Mouse (Mus musculus): ENCODE results near the gene Dmwd. TPM values are rescaled to one million over a fixed set of nuclear protein-coding genes. Genes with fewer than 3 reads are reported as not detected.

Dmwd gene
- polyA plus RNA-seq, 1 experiment from 2014 or later, result 12.6 TPM

DNA sequence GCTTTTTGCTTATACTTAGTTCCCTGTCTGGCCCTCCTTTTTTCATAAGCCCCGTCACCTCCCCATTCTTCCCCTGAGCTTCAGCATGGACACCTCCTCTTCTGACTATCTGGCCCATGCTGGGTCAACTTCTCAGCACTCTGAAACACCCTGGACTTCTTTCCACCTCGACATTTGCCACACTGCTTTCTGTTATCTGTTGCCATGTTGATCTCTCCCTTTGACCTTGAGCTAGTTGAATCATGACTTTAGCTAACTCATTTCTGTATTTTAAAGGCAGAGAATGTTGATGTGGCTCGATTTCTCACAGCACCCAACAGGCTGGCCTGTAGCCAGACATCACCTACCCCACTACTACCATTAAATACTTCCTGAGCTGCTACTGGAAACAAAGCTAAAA, 31.4 kb downstream of the Dmwd start:
- peaks cover 4% of the 10 kb centered on the region for H3K9me3 ChIP-seq (replicated peaks; ENCODE audit: control insufficient read depth, low read length)
- no peak overlapping the region for H3K27ac ChIP-seq (ENCODE audit: low read length)
- H3K36me3 ChIP-seq (ENCODE audit: control insufficient read depth, insufficient read depth), result no peaks in the 10 kb centered on the region
- WGBS, result 37% methylated on average over 3 of the region's 3 CpGs
- no peak overlapping the region for H3K4me3 ChIP-seq (ENCODE audit: low read length)
- H3K27me3 ChIP-seq (ENCODE audit: control insufficient read depth, insufficient read depth, low read length), result no peaks in the 10 kb centered on the region
- peaks cover 3% of the 10 kb centered on the region; the same call in 1 of the 2 replicates for H3K4me1 ChIP-seq (ENCODE audit: control insufficient read depth, insufficient read depth, low read length)
- no peak overlapping the region for H3K4me2 ChIP-seq (ENCODE audit: low read depth, low read length)
- H3K9ac ChIP-seq (ENCODE audit: low read length), result no peak overlapping the region
- no peak for ATAC-seq (replicated peaks; ENCODE audit: extremely low read depth, insufficient read depth, low FRiP score)

DNA sequence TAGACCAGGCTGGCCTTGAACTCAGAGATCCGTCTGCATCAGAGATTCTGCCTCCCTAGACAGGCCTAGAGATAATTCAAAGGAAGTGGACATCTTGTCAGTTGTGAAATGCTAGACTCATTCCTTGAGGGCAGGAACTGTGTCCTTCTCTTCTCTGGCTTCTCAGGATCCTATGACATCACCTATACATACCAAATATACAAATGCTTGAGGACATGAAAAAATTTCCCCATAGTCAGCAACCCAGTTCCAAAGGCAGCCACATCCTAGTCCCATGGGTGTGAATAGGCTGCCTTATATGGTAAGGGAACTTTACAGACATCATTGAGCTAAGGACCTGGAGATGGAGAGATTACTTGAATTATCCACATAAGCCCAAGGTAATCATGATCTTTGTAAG, 33.5 kb downstream of the Dmwd start:
- H3K9ac ChIP-seq (ENCODE audit: low read length), result no peak overlapping the region
- 90% methylated on average over 1 of the region's 1 CpGs for WGBS
- peaks cover 3% of the 10 kb centered on the region; the same call in 1 of the 2 replicates for H3K4me1 ChIP-seq (ENCODE audit: control insufficient read depth, insufficient read depth, low read length)
- H3K9me3 ChIP-seq (replicated peaks; ENCODE audit: control insufficient read depth, low read length), result no peaks in the 10 kb centered on the region
- no peak overlapping the region for H3K4me3 ChIP-seq (ENCODE audit: low read length)
- H3K27ac ChIP-seq (ENCODE audit: low read length), result no peak overlapping the region
- H3K27me3 ChIP-seq (ENCODE audit: control insufficient read depth, insufficient read depth, low read length), result no peaks in the 10 kb centered on the region
- ATAC-seq (replicated peaks; ENCODE audit: extremely low read depth, insufficient read depth, low FRiP score), result no peak
- no peaks in the 10 kb centered on the region for H3K36me3 ChIP-seq (ENCODE audit: control insufficient read depth, insufficient read depth)
- H3K4me2 ChIP-seq (ENCODE audit: low read depth, low read length), result no peak overlapping the region

- Histone ChIP-seq H3K4me1 (ENCODE audit: control insufficient read depth, insufficient read depth, low read length) (peaks cover 16% of the 10 kb centered on the region), H3K27ac (ENCODE audit: low read length) (no peak within 1 kb of the TSS), H3K36me3 (ENCODE audit: control insufficient read depth, insufficient read depth) (no peaks in the 10 kb centered on the region), H3K27me3 (ENCODE audit: control insufficient read depth, insufficient read depth, low read length) (no peaks in the 10 kb centered on the region), H3K9me3 (replicated peaks; ENCODE audit: control insufficient read depth, low read length) (peaks cover 7% of the 10 kb centered on the region), H3K4me3 (ENCODE audit: low read length) (peak within 1 kb of the TSS; percentile 39), H3K9ac (ENCODE audit: low read length) (no peak within 1 kb of the TSS), H3K4me2 (ENCODE audit: low read depth, low read length) (peak within 1 kb of the TSS; percentile 58)
- ATAC-seq (replicated peaks; ENCODE audit: extremely low read depth, insufficient read depth, low FRiP score), result peak; percentile 23; the same call in 1 of the 2 replicates
- 19% methylated on average over 60 of the region's 64 CpGs for WGBS
These were observed 42.2 kb downstream of the Dmwd start, which contains the start of gene Gm4969 for GRCm38 (mm10) chr7:19118028-19118771. Gm4969 (minus strand) TSS chr7:19118368.

DNA sequence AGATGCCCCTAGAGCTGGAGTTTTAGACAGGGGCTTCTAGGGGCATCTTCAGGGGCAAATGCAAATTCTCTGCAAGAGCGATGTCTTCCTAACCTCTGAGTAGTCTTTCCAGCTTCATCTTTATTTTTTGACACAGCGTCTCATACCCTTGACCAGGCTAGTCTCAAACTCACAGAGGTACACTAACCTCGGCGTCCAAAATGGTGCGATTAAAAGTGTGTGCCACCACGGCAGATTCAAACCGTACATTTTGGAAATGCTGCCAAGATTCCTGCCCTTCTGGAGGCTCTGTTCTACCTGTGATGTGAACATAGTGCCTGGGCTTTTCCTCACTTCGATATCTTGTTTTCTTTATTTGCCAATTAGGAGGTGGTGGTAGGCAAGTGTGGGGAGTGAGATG, 43.1 kb downstream of the Dmwd start:
- H3K4me3 ChIP-seq (ENCODE audit: low read length), result no peak overlapping the region
- no peaks in the 10 kb centered on the region for H3K27me3 ChIP-seq (ENCODE audit: control insufficient read depth, insufficient read depth, low read length)
- no peak for ATAC-seq (replicated peaks; ENCODE audit: extremely low read depth, insufficient read depth, low FRiP score)
- H3K9ac ChIP-seq (ENCODE audit: low read length), result no peak overlapping the region
- no peaks in the 10 kb centered on the region for H3K36me3 ChIP-seq (ENCODE audit: control insufficient read depth, insufficient read depth)
- H3K9me3 ChIP-seq (replicated peaks; ENCODE audit: control insufficient read depth, low read length), result peaks cover 7% of the 10 kb centered on the region
- H3K4me2 ChIP-seq (ENCODE audit: low read depth, low read length), result peak overlapping the region; percentile 19; the same call in 1 of the 2 replicates
- WGBS, result 91% methylated on average over 8 of the region's 8 CpGs
- H3K4me1 ChIP-seq (ENCODE audit: control insufficient read depth, insufficient read depth, low read length), result peaks cover 16% of the 10 kb centered on the region
- no peak overlapping the region for H3K27ac ChIP-seq (ENCODE audit: low read length)

- H3K27ac ChIP-seq (ENCODE audit: low read length), result no peak within 1 kb of the TSS
- peak within 1 kb of the TSS; percentile 73 for H3K9ac ChIP-seq (ENCODE audit: low read length)
- WGBS, result 2% methylated on average over 34 of the region's 34 CpGs
These were observed 43.8 kb downstream of the Dmwd start, which contains the start of gene Fbxo46 for GRCm38 (mm10) chr7:19119631-19120429. Fbxo46 (plus strand) TSS chr7:19119859.

DNA sequence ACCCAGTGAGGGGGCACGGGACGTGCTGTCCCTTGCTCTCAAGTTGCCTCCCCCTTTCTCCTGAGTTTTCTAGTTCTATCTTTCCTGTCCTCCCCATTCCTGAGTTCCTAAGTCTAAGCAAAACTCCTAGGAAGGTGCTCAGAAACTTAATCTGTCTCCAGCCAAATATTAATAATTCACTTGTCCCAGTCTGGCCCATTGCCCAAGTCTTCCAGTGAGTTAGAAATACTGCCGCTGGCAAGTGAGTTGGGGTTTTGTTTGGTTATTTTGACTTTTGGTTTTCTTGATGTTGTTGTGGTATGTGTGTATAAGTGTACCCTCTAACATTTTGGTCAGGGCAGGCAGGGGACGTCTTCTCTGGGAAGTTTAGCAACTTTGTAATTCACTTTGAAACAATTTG, 45.7 kb downstream of the Dmwd start:
- Histone ChIP-seq H3K4me3 (ENCODE audit: low read length) (no peak overlapping the region), H3K27ac (ENCODE audit: low read length) (no peak overlapping the region), H3K4me2 (ENCODE audit: low read depth, low read length) (no peak overlapping the region), H3K9ac (ENCODE audit: low read length) (no peak overlapping the region), H3K4me1 (ENCODE audit: control insufficient read depth, insufficient read depth, low read length) (peaks cover 16% of the 10 kb centered on the region), H3K9me3 (replicated peaks; ENCODE audit: control insufficient read depth, low read length) (peaks cover 7% of the 10 kb centered on the region), H3K36me3 (ENCODE audit: control insufficient read depth, insufficient read depth) (no peaks in the 10 kb centered on the region), H3K27me3 (ENCODE audit: control insufficient read depth, insufficient read depth, low read length) (no peaks in the 10 kb centered on the region)
- ATAC-seq (replicated peaks; ENCODE audit: extremely low read depth, insufficient read depth, low FRiP score), result no peak
- 87% methylated on average over 4 of the region's 4 CpGs for WGBS

More at GRCm38 (mm10) chr7:19119631-19120429, 43.8 kb downstream of the Dmwd start, which contains the start of gene Fbxo46:
- Histone ChIP-seq H3K27me3 (ENCODE audit: control insufficient read depth, insufficient read depth, low read length) (no peaks in the 10 kb centered on the region), H3K4me3 (ENCODE audit: low read length) (peak within 1 kb of the TSS; percentile 62), H3K36me3 (ENCODE audit: control insufficient read depth, insufficient read depth) (no peaks in the 10 kb centered on the region), H3K9me3 (replicated peaks; ENCODE audit: control insufficient read depth, low read length) (peaks cover 7% of the 10 kb centered on the region), H3K4me1 (ENCODE audit: control insufficient read depth, insufficient read depth, low read length) (peaks cover 16% of the 10 kb centered on the region), H3K4me2 (ENCODE audit: low read depth, low read length) (peak within 1 kb of the TSS; percentile 78)
- peak; percentile 94 for ATAC-seq (replicated peaks; ENCODE audit: extremely low read depth, insufficient read depth, low FRiP score)

GRCm38 (mm10) chr7:19124713-19125112, 48.7 kb downstream of the Dmwd start:
- ATAC-seq (replicated peaks; ENCODE audit: extremely low read depth, insufficient read depth, low FRiP score), result no peak
- H3K27me3 ChIP-seq (ENCODE audit: control insufficient read depth, insufficient read depth, low read length), result no peaks in the 10 kb centered on the region
- H3K9ac ChIP-seq (ENCODE audit: low read length), result no peak overlapping the region
- H3K9me3 ChIP-seq (replicated peaks; ENCODE audit: control insufficient read depth, low read length), result no peaks in the 10 kb centered on the region
- peaks cover 11% of the 10 kb centered on the region for H3K4me1 ChIP-seq (ENCODE audit: control insufficient read depth, insufficient read depth, low read length)
- H3K36me3 ChIP-seq (ENCODE audit: control insufficient read depth, insufficient read depth), result no peaks in the 10 kb centered on the region
- 87% methylated on average over 6 of the region's 6 CpGs for WGBS
- no peak overlapping the region for H3K4me2 ChIP-seq (ENCODE audit: low read depth, low read length)
- H3K27ac ChIP-seq (ENCODE audit: low read length), result no peak overlapping the region
- H3K4me3 ChIP-seq (ENCODE audit: low read length), result no peak overlapping the region

DNA sequence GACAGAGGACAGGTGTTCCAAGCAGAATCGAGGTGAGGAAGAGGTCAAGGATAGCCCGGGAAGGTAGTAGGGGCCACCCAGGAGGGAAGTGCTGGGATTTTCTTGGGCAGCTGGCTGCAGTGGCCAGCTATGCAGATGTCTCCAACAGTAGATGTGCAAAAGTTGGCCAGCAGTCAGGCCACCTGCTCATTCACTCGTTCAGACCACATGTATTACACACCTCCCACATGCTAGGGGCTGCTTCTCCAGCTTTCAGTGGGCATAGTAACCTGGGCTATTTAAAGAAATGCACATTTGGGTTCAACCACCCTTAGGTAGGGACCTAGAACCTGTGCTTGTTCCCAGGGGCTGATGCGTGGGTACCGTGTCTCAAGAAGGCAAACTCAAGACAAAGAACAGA, 51.7 kb downstream of the Dmwd start:
- 85% methylated on average over 5 of the region's 5 CpGs for WGBS
- Histone ChIP-seq H3K4me1 (ENCODE audit: control insufficient read depth, insufficient read depth, low read length) (peaks cover 9% of the 10 kb centered on the region), H3K4me3 (ENCODE audit: low read length) (no peak overlapping the region), H3K9me3 (replicated peaks; ENCODE audit: control insufficient read depth, low read length) (no peaks in the 10 kb centered on the region), H3K27me3 (ENCODE audit: control insufficient read depth, insufficient read depth, low read length) (no peaks in the 10 kb centered on the region), H3K4me2 (ENCODE audit: low read depth, low read length) (no peak overlapping the region), H3K36me3 (ENCODE audit: control insufficient read depth, insufficient read depth) (no peaks in the 10 kb centered on the region), H3K27ac (ENCODE audit: low read length) (no peak overlapping the region), H3K9ac (ENCODE audit: low read length) (no peak overlapping the region)
- no peak for ATAC-seq (replicated peaks; ENCODE audit: extremely low read depth, insufficient read depth, low FRiP score)

DNA sequence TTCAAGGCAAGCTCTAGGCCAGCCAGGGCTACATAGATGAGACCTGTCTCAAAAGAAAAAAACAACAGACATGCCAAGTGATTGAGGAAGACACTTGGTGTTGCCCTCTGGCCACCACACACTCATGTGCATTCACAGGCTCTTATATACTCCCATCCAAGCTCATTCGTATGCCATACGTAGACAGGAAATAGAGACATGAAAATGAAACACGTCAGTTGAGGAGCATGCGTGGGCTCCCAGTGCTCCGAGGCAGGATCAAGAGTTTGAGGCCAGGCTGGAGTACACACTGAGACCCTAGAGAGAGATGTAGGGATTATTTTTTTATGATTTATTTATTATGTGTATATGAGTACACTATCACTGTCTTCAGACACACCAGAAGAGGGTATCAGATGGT, 53.4 kb downstream of the Dmwd start:
- WGBS, result 88% methylated on average over 5 of the region's 5 CpGs

More for the DNA sequence above, 53.4 kb downstream of the Dmwd start:
- ATAC-seq (replicated peaks; ENCODE audit: extremely low read depth, insufficient read depth, low FRiP score), result no peak
- H3K27ac ChIP-seq (ENCODE audit: low read length), result no peak overlapping the region
- H3K4me2 ChIP-seq (ENCODE audit: low read depth, low read length), result no peak overlapping the region
- H3K9ac ChIP-seq (ENCODE audit: low read length), result no peak overlapping the region
- H3K36me3 ChIP-seq (ENCODE audit: control insufficient read depth, insufficient read depth), result no peaks in the 10 kb centered on the region; the same call in 1 of the 2 replicates
- peaks cover 9% of the 10 kb centered on the region for H3K4me1 ChIP-seq (ENCODE audit: control insufficient read depth, insufficient read depth, low read length)
- H3K4me3 ChIP-seq (ENCODE audit: low read length), result no peak overlapping the region
- H3K27me3 ChIP-seq (ENCODE audit: control insufficient read depth, insufficient read depth, low read length), result no peaks in the 10 kb centered on the region
- no peaks in the 10 kb centered on the region for H3K9me3 ChIP-seq (replicated peaks; ENCODE audit: control insufficient read depth, low read length)
